In the genomic region with DNA sequence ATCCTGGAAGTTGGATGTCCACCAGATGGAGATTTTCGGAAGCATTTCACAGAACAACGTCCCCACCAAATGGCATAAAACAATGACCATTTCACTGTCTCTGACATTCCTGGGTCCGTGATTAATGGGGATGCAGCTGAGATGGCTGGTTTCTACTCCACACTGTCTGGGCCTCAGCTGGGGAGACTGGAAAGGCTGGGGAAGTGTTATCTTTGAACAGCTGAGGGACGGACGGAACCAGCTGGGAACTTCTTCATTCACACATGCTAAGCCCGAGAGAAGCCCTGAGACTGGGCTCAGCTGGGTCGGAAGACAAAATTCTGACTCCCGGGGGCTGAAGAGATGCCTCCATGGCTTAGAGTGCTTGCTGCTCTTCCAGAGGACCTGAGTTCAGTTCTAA, we compare ENCODE assay signal across 26 mouse cellular contexts. TPM values are rescaled to one million over a fixed set of nuclear protein-coding genes. Genes with fewer than 3 reads are reported as not detected.
DNase-seq lines count a peak whose midpoint lies in the region; ATAC-seq and TF ChIP-seq lines count a peak whose summit lies in the region.
"Had no signal": no experiment of that assay in that cellular context is flagged by ENCODE, and none has a peak within 500 bp of the region (broad histone marks: within the 10 kb centered on the region; RNA-seq: fewer than 3 reads in every experiment).

No protein-coding gene starts in this region.

- no peaks in the 10 kb centered on the region for H3K36me3 ChIP-seq in heart, embryonic 12.5 days
- no peaks in the 10 kb centered on the region for H3K36me3 ChIP-seq in hindbrain, embryonic 11.5 days (ENCODE audit: control insufficient read depth, insufficient read depth, low read length)
- no peaks in the 10 kb centered on the region for H3K36me3 ChIP-seq in hindbrain, postnatal 0 days (ENCODE audit: insufficient read depth, low read length)
- H3K36me3 ChIP-seq in myocyte (ENCODE audit: control insufficient read depth, insufficient read depth) = no peaks in the 10 kb centered on the region
- no peaks in the 10 kb centered on the region for H3K36me3 ChIP-seq in neural tube, embryonic 15.5 days
- H3K36me3 ChIP-seq: G1E had no signal

- peaks cover 24% of the 10 kb centered on the region for H3K4me1 ChIP-seq in heart, embryonic 12.5 days (replicated peaks)
- H3K4me1 ChIP-seq in hindbrain, embryonic 11.5 days (replicated peaks; ENCODE audit: control insufficient read depth, insufficient read depth, low read length) = peaks cover 3% of the 10 kb centered on the region; the same call in 1 of the 2 replicates
- peaks cover 14% of the 10 kb centered on the region for H3K4me1 ChIP-seq in hindbrain, postnatal 0 days (ENCODE audit: insufficient read depth, low read length)
- H3K4me1 ChIP-seq in neural tube, embryonic 15.5 days = peaks cover 25% of the 10 kb centered on the region

- H3K9me3 ChIP-seq in heart, embryonic 12.5 days (replicated peaks) = no peaks in the 10 kb centered on the region
- H3K9me3 ChIP-seq in hindbrain, embryonic 11.5 days (ENCODE audit: control insufficient read depth, low read length) = no peaks in the 10 kb centered on the region
- no peaks in the 10 kb centered on the region for H3K9me3 ChIP-seq in hindbrain, postnatal 0 days (ENCODE audit: low read length)
- H3K9me3 ChIP-seq in neural tube, embryonic 15.5 days (replicated peaks) = no peaks in the 10 kb centered on the region
- H3K9me3 ChIP-seq: G1E had no signal

- H3K4me3 ChIP-seq in heart, embryonic 12.5 days = no peak overlapping the region
- H3K4me3 ChIP-seq in hindbrain, embryonic 11.5 days (ENCODE audit: low read depth, low read length) = no peak overlapping the region
- no peak overlapping the region for H3K4me3 ChIP-seq in hindbrain, postnatal 0 days (ENCODE audit: low read length)
- H3K4me3 ChIP-seq in myocyte = no peak overlapping the region
- no peak overlapping the region for H3K4me3 ChIP-seq in neural tube, embryonic 15.5 days (replicated peaks)

- H3K9ac ChIP-seq in heart, embryonic 12.5 days = no peak overlapping the region
- H3K9ac ChIP-seq in hindbrain, embryonic 11.5 days (ENCODE audit: low read depth, low read length) = no peak overlapping the region
- no peak overlapping the region for H3K9ac ChIP-seq in hindbrain, postnatal 0 days (replicated peaks; ENCODE audit: low read length)
- H3K9ac ChIP-seq in neural tube, embryonic 15.5 days (replicated peaks) = no peak overlapping the region

- no peaks in the 10 kb centered on the region for H3K79me2 ChIP-seq in myocyte (ENCODE audit: control insufficient read depth, insufficient read depth)

- TF ChIP-seq CTCF in hindbrain, postnatal 0 days (IDR thresholded peaks at IDR 0.05; ENCODE audit: low read depth) = no peak

- TF ChIP-seq POLR2A in myocyte (IDR thresholded peaks at IDR 0.05; ENCODE audit: insufficient read length, low read depth) = no peak

- 54% methylated on average over 8 of the region's 8 CpGs for whole genome bisulfite sequencing in heart, embryonic 12.5 days
- 53% methylated on average over 8 of the region's 8 CpGs for whole genome bisulfite sequencing in hindbrain, embryonic 11.5 days
- 56% methylated on average over 8 of the region's 8 CpGs for WGBS in hindbrain, postnatal 0 days
- 47% methylated on average over 8 of the region's 8 CpGs for WGBS in neural tube, embryonic 15.5 days

- no peak for ATAC-seq in heart, embryonic 12.5 days (ENCODE audit: insufficient number of reproducible peaks, low FRiP score)
- ATAC-seq in hindbrain, embryonic 11.5 days (ENCODE audit: low FRiP score) = no peak
- no peak for ATAC-seq in hindbrain, postnatal 0 days
- no peak for ATAC-seq in neural tube, embryonic 15.5 days (ENCODE audit: low FRiP score)
- ATAC-seq: activated CD4-positive, CD25-positive, alpha-beta regulatory T cell, adult 4 months; CD4-positive, CD25-positive, alpha-beta regulatory T cell, adult 4 months; Patski had no signal

- peaks cover 78% of the 10 kb centered on the region for H3K27me3 ChIP-seq in heart, embryonic 12.5 days (replicated peaks)
- peaks cover 9% of the 10 kb centered on the region for H3K27me3 ChIP-seq in hindbrain, embryonic 11.5 days (ENCODE audit: control insufficient read depth, insufficient read depth, low read length)
- no peaks in the 10 kb centered on the region for H3K27me3 ChIP-seq in hindbrain, postnatal 0 days (ENCODE audit: insufficient read depth, low read length)
- no peaks in the 10 kb centered on the region for H3K27me3 ChIP-seq in myocyte (ENCODE audit: control insufficient read depth, insufficient read depth, insufficient read length)
- peaks cover 19% of the 10 kb centered on the region for H3K27me3 ChIP-seq in neural tube, embryonic 15.5 days (replicated peaks)

- H3K27ac ChIP-seq in heart, embryonic 12.5 days (ENCODE audit: poor library complexity, severe bottlenecking) = no peak overlapping the region
- no peak overlapping the region for H3K27ac ChIP-seq in hindbrain, embryonic 11.5 days (ENCODE audit: low read depth, low read length)
- H3K27ac ChIP-seq in hindbrain, postnatal 0 days = no peak overlapping the region
- no peak overlapping the region for H3K27ac ChIP-seq in neural tube, embryonic 15.5 days (replicated peaks)

- peak; percentile 87 for DNase-seq in heart, adult 11 months
- DNase-seq in heart, postnatal 10 days = peak; percentile 41
- no peak for DNase-seq in heart, postnatal 25 days (ENCODE audit: low spot score)
- peak; percentile 27 for DNase-seq in hindbrain, embryonic 11.5 days (ENCODE audit: low spot score)
- DNase-seq in hindbrain, postnatal 0 days (ENCODE audit: low spot score) = no peak
- DNase-seq: adrenal gland, adult 2 months; adrenal gland, adult 8-10 months; adrenal gland, postnatal 10 days; adrenal gland, postnatal 14 days; adrenal gland, postnatal 25 days; adrenal gland, postnatal 36 days; B cell, adult 2 months; cerebellum, adult 11 months; cerebellum, adult 11-12 months had no signal

- intact Hi-C loops in heart, postnatal 10 days (cut with DNase I) = loop anchor here (5.0 kb wide), 1 partner anchor 41 kb away; no protein-coding TSS in a partner anchor
- intact Hi-C loops in heart, postnatal 25 days (cut with DNase I) = no loop called here

- no peak overlapping the region for H3ac ChIP-seq in myocyte (ENCODE audit: control insufficient read depth, insufficient read length)

- no peak overlapping the region for H3K4me2 ChIP-seq in heart, embryonic 12.5 days
- no peak overlapping the region for H3K4me2 ChIP-seq in hindbrain, embryonic 11.5 days (replicated peaks; ENCODE audit: low read depth, low read length)
- no peak overlapping the region for H3K4me2 ChIP-seq in hindbrain, postnatal 0 days (ENCODE audit: low read depth, low read length)
- no peak overlapping the region for H3K4me2 ChIP-seq in myocyte (ENCODE audit: low read depth)
- no peak overlapping the region for H3K4me2 ChIP-seq in neural tube, embryonic 15.5 days

RNA-seq across cellular contexts. Expression of a gene that starts 3.8 kb away (rescaled TPM):
- polyA plus RNA-seq in heart, embryonic 12.5 days (2016; fragmentation: Nextera tagmentation; extraction: Ambion mirVana) = 6.0 and 7.4 TPM in 2 replicates
- total RNA-seq in heart, postnatal 10 days (2021) = 1 to 10 TPM; 6.9 to 7.1 TPM
- total RNA-seq in heart, postnatal 25 days (2021) = 1 to 10 TPM; 4.2 to 5.4 TPM
- polyA plus RNA-seq in hindbrain, embryonic 11.5 days (2014; fragmentation: Nextera tagmentation; extraction: Ambion mirVana) = 10.9 and 15.3 TPM in 2 replicates
- 78.9 and 87.5 TPM in 2 replicates for total RNA-seq in hindbrain, postnatal 0 days (2014; rRNA removed)
- polyA plus RNA-seq in hindbrain, postnatal 0 days (2015; fragmentation: Nextera tagmentation; extraction: Ambion mirVana) = 55.3 and 58.1 TPM in 2 replicates
- 63.1 TPM for polyA plus RNA-seq in myocyte (2012; fragmentation: generic; extraction: Trizol)
- polyA plus RNA-seq in neural tube, embryonic 15.5 days (2015; fragmentation: Nextera tagmentation; extraction: Ambion mirVana) = 49.5 and 55.6 TPM in 2 replicates
- total RNA-seq: G1E had no signal

RNA-seq across cellular contexts. Expression of a gene that starts 10.4 kb away (rescaled TPM):
- 9.0 and 9.5 TPM in 2 replicates for polyA plus RNA-seq in heart, embryonic 12.5 days (2016; fragmentation: Nextera tagmentation; extraction: Ambion mirVana)
- total RNA-seq in heart, postnatal 10 days (2021) = 10 to 100 TPM; 13.9 to 16.8 TPM
- total RNA-seq in heart, postnatal 25 days (2021) = 1 to 10 TPM; 5.5 to 6.6 TPM
- 19.0 and 20.0 TPM in 2 replicates for polyA plus RNA-seq in hindbrain, embryonic 11.5 days (2014; fragmentation: Nextera tagmentation; extraction: Ambion mirVana)
- 70.8 and 72.3 TPM in 2 replicates for total RNA-seq in hindbrain, postnatal 0 days (2014; rRNA removed)
- 17.7 and 18.8 TPM in 2 replicates for polyA plus RNA-seq in hindbrain, postnatal 0 days (2015; fragmentation: Nextera tagmentation; extraction: Ambion mirVana)
- polyA plus RNA-seq in myocyte (2012; fragmentation: generic; extraction: Trizol) = 52.8 TPM
- 21.5 and 23.9 TPM in 2 replicates for polyA plus RNA-seq in neural tube, embryonic 15.5 days (2015; fragmentation: Nextera tagmentation; extraction: Ambion mirVana)
- total RNA-seq: CH12.LX had no signal
- polyA plus RNA-seq: CD4-positive, CD25-positive, alpha-beta regulatory T cell, adult 4 months; G1E had no signal

RNA-seq across cellular contexts. Expression of a gene that starts 32.2 kb away (rescaled TPM):
- polyA plus RNA-seq in heart, embryonic 12.5 days (2016; fragmentation: Nextera tagmentation; extraction: Ambion mirVana) = 156 and 162 TPM in 2 replicates
- total RNA-seq in heart, postnatal 10 days (2021) = 100 to 1,000 TPM; 144 to 150 TPM
- 100 to 1,000 TPM; 143 to 145 TPM for total RNA-seq in heart, postnatal 25 days (2021)
- 226 and 243 TPM in 2 replicates for polyA plus RNA-seq in hindbrain, embryonic 11.5 days (2014; fragmentation: Nextera tagmentation; extraction: Ambion mirVana)
- total RNA-seq in hindbrain, postnatal 0 days (2014; rRNA removed) = 138 and 204 TPM in 2 replicates
- 205 and 210 TPM in 2 replicates for polyA plus RNA-seq in hindbrain, postnatal 0 days (2015; fragmentation: Nextera tagmentation; extraction: Ambion mirVana)
- polyA plus RNA-seq in myocyte (2012; fragmentation: generic; extraction: Trizol) = 201 TPM
- 175 and 183 TPM in 2 replicates for polyA plus RNA-seq in neural tube, embryonic 15.5 days (2015; fragmentation: Nextera tagmentation; extraction: Ambion mirVana)

RNA-seq across cellular contexts. Expression of a gene that starts 36.8 kb away (rescaled TPM):
- polyA plus RNA-seq in heart, embryonic 12.5 days (2016; fragmentation: Nextera tagmentation; extraction: Ambion mirVana) = not detected in 2 replicates
- total RNA-seq in heart, postnatal 10 days (2021) = not detected
- not detected for total RNA-seq in heart, postnatal 25 days (2021)
- 0.15 and 0.20 TPM in 2 replicates for polyA plus RNA-seq in hindbrain, embryonic 11.5 days (2014; fragmentation: Nextera tagmentation; extraction: Ambion mirVana)
- total RNA-seq in hindbrain, postnatal 0 days (2014; rRNA removed) = 2.2 and 3.6 TPM in 2 replicates
- polyA plus RNA-seq in hindbrain, postnatal 0 days (2015; fragmentation: Nextera tagmentation; extraction: Ambion mirVana) = 2.7 and 2.8 TPM in 2 replicates
- not detected for polyA plus RNA-seq in myocyte (2012; fragmentation: generic; extraction: Trizol)
- 2.5 and 2.6 TPM in 2 replicates for polyA plus RNA-seq in neural tube, embryonic 15.5 days (2015; fragmentation: Nextera tagmentation; extraction: Ambion mirVana)
- total RNA-seq: adrenal gland, adult 18-20 months; adrenal gland, adult 2 months; adrenal gland, adult 8-10 months; adrenal gland, postnatal 14 days; adrenal gland, postnatal 25 days; adrenal gland, postnatal 36 days; CH12.LX; ES-E14; G1E; MEL had no signal
- polyA plus RNA-seq: C2C12; CD4-positive, CD25-positive, alpha-beta regulatory T cell, adult 4 months; G1E; Patski had no signal

RNA-seq across cellular contexts. Expression of a gene that starts 48.4 kb away (rescaled TPM):
- polyA plus RNA-seq in heart, embryonic 12.5 days (2016; fragmentation: Nextera tagmentation; extraction: Ambion mirVana) = 1,576 and 1,627 TPM in 2 replicates
- 1,000 to 10,000 TPM; 1,980 to 2,006 TPM for total RNA-seq in heart, postnatal 10 days (2021)
- 1,000 to 10,000 TPM; 2,312 to 2,343 TPM for total RNA-seq in heart, postnatal 25 days (2021)
- polyA plus RNA-seq in hindbrain, embryonic 11.5 days (2014; fragmentation: Nextera tagmentation; extraction: Ambion mirVana) = 899 and 905 TPM in 2 replicates
- total RNA-seq in hindbrain, postnatal 0 days (2014; rRNA removed) = 203 and 240 TPM in 2 replicates
- polyA plus RNA-seq in hindbrain, postnatal 0 days (2015; fragmentation: Nextera tagmentation; extraction: Ambion mirVana) = 1,097 and 1,122 TPM in 2 replicates
- 693 TPM for polyA plus RNA-seq in myocyte (2012; fragmentation: generic; extraction: Trizol)
- 949 and 1,025 TPM in 2 replicates for polyA plus RNA-seq in neural tube, embryonic 15.5 days (2015; fragmentation: Nextera tagmentation; extraction: Ambion mirVana)

Comparison
In these comparisons a context has a peak if more than half of its experiments do, and no peak if none do; other contexts are left out.
1. DNase-seq: peak in heart, adult 11 months (single experiment), heart, postnatal 10 days (2 of 2) and hindbrain, embryonic 11.5 days (single experiment); none in heart, postnatal 25 days (single experiment) and hindbrain, postnatal 0 days (single experiment).